Mouse (Mus musculus) heart, embryonic 10.5 days (tissue): Measurements from ENCODE around the gene Dapk3. TPM values are rescaled to one million over a fixed set of nuclear protein-coding genes. Genes with fewer than 3 reads are reported as not detected.

Experiments used
- DNase-seq: peaks from one replicate; pipeline ENCODE4 v3.0.0-alpha.2; 2017; ENCODE audit warnings: low spot score
- H3K27ac ChIP-seq: fragments of 300-500 bp; sonication (generic); 2 replicates; pipeline ENCODE4 v1.5.1; 2016; ENCODE audit warnings: mild to moderate bottlenecking
- H3K27me3 ChIP-seq: fragments of 300-500 bp; sonication (generic); 2 replicates; pipeline ENCODE4 v1.6.1; 2016; ENCODE audit warnings: mild to moderate bottlenecking; ENCODE audit not compliant: poor library complexity, insufficient read depth, severe bottlenecking
- H3K36me3 ChIP-seq: fragments of 300-500 bp; sonication (generic); 2 replicates; pipeline ENCODE4 v1.6.1; 2016; ENCODE audit warnings: mild to moderate bottlenecking, moderate library complexity
- H3K4me1 ChIP-seq: fragments of 300-500 bp; sonication (generic); 2 replicates; pipeline ENCODE4 v1.6.1; 2016; ENCODE audit warnings: mild to moderate bottlenecking
- H3K4me3 ChIP-seq: fragments of 300-500 bp; sonication (generic); 2 replicates; pipeline ENCODE4 v1.5.1; 2016; ENCODE audit warnings: mild to moderate bottlenecking, moderate library complexity
- H3K9me3 ChIP-seq: fragments of 300-500 bp; sonication (generic); 2 replicates; pipeline ENCODE4 v1.6.1; 2016; ENCODE audit warnings: mild to moderate bottlenecking, moderate library complexity
- WGBS: fragments of 180-500 bp; shearing (Covaris S2); methylation state at CpG from one replicate; pipeline ENCODE4 v1.1.7; 2016; 5-methylcytosine and 5-hydroxymethylcytosine counted together
- polyA plus RNA-seq: library from polyadenylated mRNA; unstranded; fragments of >200 nt; fragmentation: Nextera tagmentation; extraction: Ambion mirVana; gene quantifications from 2 replicates; pipeline ENCODE4 v1.2.1, GENCODE M21; 2016

The Dapk3 gene
- polyA plus RNA-seq = 56.3 and 78.7 TPM in 2 replicates

- WGBS = 5% methylated on average over 53 of the region's 53 CpGs
- peaks cover 84% of the 10 kb centered on the region for H3K36me3 ChIP-seq
- peaks cover 63% of the 10 kb centered on the region for H3K4me1 ChIP-seq
- peak; percentile 100 for DNase-seq
- H3K27me3 ChIP-seq = no peaks in the 10 kb centered on the region
- H3K9me3 ChIP-seq = no peaks in the 10 kb centered on the region
- peak within 1 kb of the TSS; percentile 92 for H3K27ac ChIP-seq
- peak within 1 kb of the TSS; percentile 67 for H3K4me3 ChIP-seq
These were observed at the start of gene Dapk3 for GRCm38 (mm10) chr10:81182336-81183333. Gene Dapk3 (plus strand): TSS chr10:81183005.

DNA sequence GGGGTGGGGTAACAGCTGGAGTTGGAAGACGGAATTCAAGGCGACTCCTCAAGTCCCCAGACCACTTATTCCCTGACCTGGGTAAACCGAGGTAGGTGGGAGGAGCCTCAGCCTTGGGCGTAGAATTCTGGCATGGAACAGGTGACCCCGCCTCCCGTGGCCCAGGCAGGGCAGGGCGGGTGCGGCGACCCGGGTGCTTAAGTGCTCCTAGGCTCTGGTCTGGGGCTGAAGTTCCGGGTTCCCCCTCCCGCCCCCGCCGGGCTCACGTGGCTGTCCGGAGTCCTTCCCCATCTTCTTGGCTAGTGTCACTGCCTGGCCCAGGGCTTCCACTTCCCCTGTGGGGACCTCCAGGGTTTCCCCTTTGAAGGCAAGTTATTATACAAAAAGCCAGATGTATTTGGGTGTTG lies 48.6 kb upstream of the Dapk3 start:
- H3K27me3 ChIP-seq = peaks cover 29% of the 10 kb centered on the region
- peak overlapping the region; percentile 93 for H3K4me3 ChIP-seq
- peak overlapping the region; percentile 26; the same call in 1 of the 2 replicates for H3K27ac ChIP-seq
- peaks cover 50% of the 10 kb centered on the region for H3K4me1 ChIP-seq
- no peaks in the 10 kb centered on the region for H3K36me3 ChIP-seq
- WGBS = 1% methylated on average over 16 of the region's 16 CpGs
- peak; percentile 90 for DNase-seq
- no peaks in the 10 kb centered on the region for H3K9me3 ChIP-seq

- Histone ChIP-seq H3K9me3 (no peaks in the 10 kb centered on the region), H3K27me3 (peaks cover 29% of the 10 kb centered on the region), H3K4me1 (peaks cover 50% of the 10 kb centered on the region), H3K36me3 (no peaks in the 10 kb centered on the region), H3K4me3 (peak within 1 kb of the TSS; percentile 93), H3K27ac (peak within 1 kb of the TSS; percentile 98)
- DNase-seq = peak; percentile 89
- WGBS = 3% methylated on average over 41 of the region's 41 CpGs
These were observed 47.7 kb upstream of the Dapk3 start, which contains the start of gene Zbtb7a for GRCm38 (mm10) chr10:81134966-81135681. Gene Zbtb7a (plus strand): TSS chr10:81135220.

DNA sequence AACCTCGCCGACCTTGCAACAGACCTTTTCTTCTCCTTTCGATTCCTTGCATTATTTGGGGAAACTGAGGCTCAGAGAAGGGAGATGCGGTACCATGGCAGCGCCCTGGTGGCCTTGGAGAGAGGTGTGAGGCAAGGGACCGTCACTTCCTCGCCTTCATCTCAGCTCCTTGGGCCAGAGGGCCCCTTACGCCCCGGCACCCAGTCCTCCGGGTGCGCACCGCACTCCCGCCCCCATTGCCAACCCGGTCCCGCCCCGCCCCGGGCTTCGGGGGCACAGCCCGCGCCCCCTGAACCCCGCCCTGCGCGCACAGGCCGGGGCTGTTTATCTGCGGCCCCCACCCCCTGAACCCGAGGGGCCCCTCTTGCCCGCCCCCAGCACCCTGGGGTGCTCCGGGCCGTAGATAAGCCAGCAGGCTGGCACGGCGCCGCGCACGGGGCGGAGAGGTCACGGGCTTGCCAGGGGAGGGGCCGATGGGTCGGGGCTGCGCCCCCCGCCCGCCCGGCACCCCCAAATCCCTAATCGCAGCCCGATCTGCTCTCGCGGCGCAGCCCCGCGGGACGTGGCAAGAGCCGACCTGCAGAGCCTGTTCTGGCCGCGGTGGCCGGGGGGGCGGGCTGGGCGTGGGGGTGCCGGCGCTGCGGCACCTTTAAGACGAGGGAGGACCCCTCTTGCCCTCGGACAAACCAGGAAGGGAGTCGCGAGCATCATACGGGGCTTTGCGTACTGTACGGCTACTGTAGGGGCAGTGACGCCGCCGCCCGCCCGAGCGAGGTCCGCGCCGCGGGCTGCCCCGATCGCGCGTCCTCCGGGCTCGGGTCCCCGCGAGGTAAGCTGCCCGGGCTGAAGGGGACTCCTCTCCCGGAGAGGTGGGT lies 46.7 kb upstream of the Dapk3 start:
- peak overlapping the region; percentile 93 for H3K4me3 ChIP-seq
- no peaks in the 10 kb centered on the region for H3K9me3 ChIP-seq
- H3K36me3 ChIP-seq = 0 out of 2 replicates have a peak, but pooled peaks cover 4% of the 10 kb centered on the region
- H3K27me3 ChIP-seq = peaks cover 29% of the 10 kb centered on the region
- peaks cover 60% of the 10 kb centered on the region for H3K4me1 ChIP-seq
- H3K27ac ChIP-seq = peak overlapping the region; percentile 98
- WGBS = under 1% methylated on average over 78 of the region's 86 CpGs
- peak; percentile 95 for DNase-seq

- Histone ChIP-seq H3K27me3 (peaks cover 29% of the 10 kb centered on the region), H3K4me3 (peak overlapping the region; percentile 93), H3K9me3 (no peaks in the 10 kb centered on the region), H3K36me3 (0 out of 2 replicates have a peak, but pooled peaks cover 5% of the 10 kb centered on the region), H3K4me1 (peaks cover 67% of the 10 kb centered on the region), H3K27ac (peak overlapping the region; percentile 98)
- 0% methylated on average over 49 of the region's 50 CpGs for WGBS
- peak; percentile 91 for DNase-seq
These were observed 46.0 kb upstream of the Dapk3 start for GRCm38 (mm10) chr10:81136706-81137231.

- Histone ChIP-seq H3K27ac (peak overlapping the region; percentile 98), H3K9me3 (no peaks in the 10 kb centered on the region), H3K4me1 (peaks cover 74% of the 10 kb centered on the region), H3K27me3 (peaks cover 29% of the 10 kb centered on the region), H3K36me3 (0 out of 2 replicates have a peak, but pooled peaks cover 8% of the 10 kb centered on the region), H3K4me3 (peak overlapping the region; percentile 93)
- peak; percentile 100 for DNase-seq
- under 1% methylated on average over 84 of the region's 89 CpGs for WGBS
These were observed 45.3 kb upstream of the Dapk3 start for GRCm38 (mm10) chr10:81137252-81138130.

GRCm38 (mm10) chr10:81138131-81138782 lies 44.5 kb upstream of the Dapk3 start:
- peak overlapping the region; percentile 98 for H3K27ac ChIP-seq
- H3K4me3 ChIP-seq = peak overlapping the region; percentile 93
- peaks cover 25% of the 10 kb centered on the region for H3K27me3 ChIP-seq
- under 1% methylated on average over 24 of the region's 24 CpGs for WGBS
- peaks cover 81% of the 10 kb centered on the region for H3K4me1 ChIP-seq
- no peak for DNase-seq
- no peaks in the 10 kb centered on the region for H3K9me3 ChIP-seq
- peaks cover 11% of the 10 kb centered on the region for H3K36me3 ChIP-seq

DNA sequence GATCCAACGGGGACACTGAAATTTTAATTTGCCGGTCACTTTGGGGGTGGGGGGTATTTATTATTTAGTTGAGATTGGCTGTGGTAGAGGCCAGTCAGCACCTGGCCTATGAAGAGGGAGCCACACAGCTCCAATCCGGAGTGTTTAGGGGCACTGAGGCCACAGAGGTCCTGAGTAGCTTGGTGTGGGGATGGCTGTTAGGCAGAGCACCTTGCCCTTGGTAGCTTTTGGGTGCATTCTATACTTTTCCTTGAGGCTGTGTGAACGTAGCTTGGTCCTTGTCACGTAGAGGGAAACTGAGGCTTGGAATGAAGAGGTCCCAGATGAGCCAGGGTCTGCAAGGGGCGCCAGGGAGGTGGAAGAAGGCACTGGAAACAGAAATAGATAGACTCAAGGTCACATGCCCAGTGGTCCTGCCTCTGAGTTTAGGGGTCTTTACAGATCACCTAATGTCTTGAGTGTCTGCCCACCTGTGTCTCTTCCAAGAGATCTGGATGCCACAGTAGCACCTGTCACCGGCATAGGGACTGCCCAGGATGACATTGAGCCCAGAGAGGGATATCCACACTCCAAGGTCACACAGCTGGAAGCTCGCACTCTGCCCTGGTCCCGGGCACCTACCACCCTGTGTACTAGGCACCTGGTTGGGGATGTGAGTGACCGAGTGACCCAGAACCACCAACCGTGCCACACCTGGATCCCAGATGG lies 43.8 kb upstream of the Dapk3 start:
- Histone ChIP-seq H3K4me3 (peak overlapping the region; percentile 93), H3K27ac (peak overlapping the region; percentile 98), H3K4me1 (peaks cover 86% of the 10 kb centered on the region), H3K27me3 (peaks cover 22% of the 10 kb centered on the region), H3K9me3 (no peaks in the 10 kb centered on the region), H3K36me3 (peaks cover 18% of the 10 kb centered on the region)
- 60% methylated on average over 11 of the region's 11 CpGs for WGBS
- DNase-seq = no peak

DNA sequence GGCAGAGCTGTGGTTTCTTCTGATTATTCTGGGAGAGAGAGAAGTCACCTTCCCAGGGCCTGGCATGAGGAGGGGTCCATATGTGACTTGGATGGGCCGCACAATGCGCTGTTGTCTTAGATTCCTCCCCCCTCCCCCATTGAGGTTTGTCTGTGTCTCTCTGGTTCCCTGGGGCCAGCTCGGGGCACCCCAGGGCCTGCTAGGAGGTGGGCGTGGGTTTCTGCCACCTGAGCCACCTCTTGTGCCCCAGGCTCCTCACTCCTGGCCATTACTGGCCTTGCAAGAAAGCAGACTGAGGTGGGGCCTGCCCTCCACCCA lies 43.3 kb upstream of the Dapk3 start:
- DNase-seq = no peak
- WGBS = 86% methylated on average over 4 of the region's 4 CpGs
- Histone ChIP-seq H3K36me3 (peaks cover 23% of the 10 kb centered on the region), H3K27ac (peak overlapping the region; percentile 98), H3K9me3 (no peaks in the 10 kb centered on the region), H3K27me3 (peaks cover 17% of the 10 kb centered on the region), H3K4me1 (peaks cover 83% of the 10 kb centered on the region), H3K4me3 (peak overlapping the region; percentile 93)

GRCm38 (mm10) chr10:81140005-81140404 lies 42.8 kb upstream of the Dapk3 start:
- Histone ChIP-seq H3K27me3 (peaks cover 12% of the 10 kb centered on the region), H3K9me3 (no peaks in the 10 kb centered on the region), H3K27ac (peak overlapping the region; percentile 98), H3K4me1 (peaks cover 83% of the 10 kb centered on the region), H3K36me3 (peaks cover 28% of the 10 kb centered on the region), H3K4me3 (peak overlapping the region; percentile 93)
- 53% methylated on average over 8 of the region's 8 CpGs for WGBS
- no peak for DNase-seq
